Mouse (Mus musculus) kidney, postnatal 0 days (tissue): ENCODE results near the gene Klhdc4. TPM values are rescaled to one million over a fixed set of nuclear protein-coding genes. Genes with fewer than 3 reads are reported as not detected.

ENCODE experiments used
- ATAC-seq: fragments of 200-750 bp; cut with Nextera tagmentation; replicated peaks from 2 replicates; pipeline ENCODE4 v1.8.0; 2017; ENCODE audit warnings: low read depth, moderate number of reproducible peaks, moderate TSS enrichment, moderate library complexity; ENCODE audit not compliant: low FRiP score
- DNase-seq: peaks from one replicate; pipeline ENCODE4 v3.0.0-alpha.2; 2016; ENCODE audit warnings: low spot score
- H3K27ac ChIP-seq: fragments of 300-500 bp; sonication (generic); 2 replicates; pipeline ENCODE4 v1.5.1; 2014; ENCODE audit warnings: mild to moderate bottlenecking
- H3K27me3 ChIP-seq: fragments of 300-500 bp; sonication (generic); 2 replicates; pipeline ENCODE4 v1.6.1; 2014; ENCODE audit warnings: low read length, mixed read lengths; ENCODE audit not compliant: insufficient read depth
- H3K36me3 ChIP-seq: fragments of 300-500 bp; sonication (generic); 2 replicates; pipeline ENCODE4 v1.6.1; 2014; ENCODE audit warnings: low read length, mixed read lengths; ENCODE audit not compliant: insufficient read depth
- H3K4me1 ChIP-seq: fragments of 300-500 bp; sonication (generic); replicated peaks from 2 replicates; pipeline ENCODE4 v1.6.1; 2014; ENCODE audit warnings: antibody characterized with exemption, low read length, mixed read lengths; ENCODE audit not compliant: insufficient read depth
- H3K4me2 ChIP-seq: fragments of 300-500 bp; sonication (generic); 2 replicates; pipeline ENCODE4 v1.6.1; 2014; ENCODE audit warnings: mild to moderate bottlenecking, low read length, moderate library complexity, mixed read lengths
- H3K4me3 ChIP-seq: fragments of 300-500 bp; sonication (generic); replicated peaks from 2 replicates; pipeline ENCODE4 v1.5.1; 2014; ENCODE audit warnings: low read depth, low read length
- H3K9ac ChIP-seq: fragments of 300-500 bp; sonication (generic); 2 replicates; pipeline ENCODE4 v1.6.1; 2014; ENCODE audit warnings: low read depth, low read length
- H3K9me3 ChIP-seq: fragments of 300-500 bp; sonication (generic); replicated peaks from 2 replicates; pipeline ENCODE4 v1.6.1; 2016; ENCODE audit warnings: low read length, inconsistent platforms, mixed read lengths
- CTCF ChIP-seq: IDR thresholded peaks from 2 replicates; pipeline ENCODE4 v1.5.1; 2016; ENCODE audit warnings: antibody characterized with exemption, low read depth, mild to moderate bottlenecking, moderate library complexity
- WGBS: fragments of 180-500 bp; shearing (Covaris S2); extraction: QIAGEN DNeasy Blood & Tissue Kit; methylation state at CpG from one replicate; pipeline ENCODE4 v1.1.7; 2014; 5-methylcytosine and 5-hydroxymethylcytosine counted together
- polyA plus RNA-seq: library from polyadenylated mRNA; unstranded; fragments of >200 nt; fragmentation: Nextera tagmentation; extraction: Ambion mirVana; gene quantifications from 2 replicates; pipeline ENCODE4 v1.2.1, GENCODE M21; 2015

Gene Klhdc4
- polyA plus RNA-seq, 1 experiment from 2014 or later: 21.2 TPM

DNA sequence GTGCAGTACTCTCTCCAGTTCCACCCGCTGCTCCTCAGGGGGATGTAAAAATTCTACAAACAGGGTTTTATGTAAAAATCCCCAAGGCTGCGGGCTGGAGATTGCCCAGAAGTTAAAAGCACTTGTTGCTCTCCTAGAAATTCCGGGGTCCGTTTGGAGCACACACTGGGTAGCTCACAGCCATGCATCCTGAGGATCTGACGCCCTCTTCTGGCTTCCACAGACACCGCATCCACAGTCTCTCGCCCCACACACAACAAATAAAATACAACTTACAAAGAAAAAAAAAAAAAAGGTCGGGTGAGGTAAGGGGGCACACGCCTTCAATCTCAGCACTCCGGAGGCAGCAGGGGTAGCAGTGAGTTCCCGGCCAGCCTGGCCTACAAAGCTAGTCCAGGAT, 21.3 kb downstream of the Klhdc4 start:
- no peak overlapping the region for H3K27ac ChIP-seq
- H3K36me3 ChIP-seq: peaks cover 25% of the 10 kb centered on the region
- WGBS: 80% methylated on average over 11 of the region's 11 CpGs
- no peak overlapping the region for H3K9ac ChIP-seq
- ATAC-seq (no peak), DNase-seq (no peak)
- H3K9me3 ChIP-seq: no peaks in the 10 kb centered on the region
- H3K27me3 ChIP-seq: no peaks in the 10 kb centered on the region
- TF ChIP-seq CTCF: peak; percentile 32; the same call in 1 of the 2 replicates
- no peak overlapping the region for H3K4me3 ChIP-seq
- H3K4me2 ChIP-seq: no peak overlapping the region
- H3K4me1 ChIP-seq: no peaks in the 10 kb centered on the region

DNA sequence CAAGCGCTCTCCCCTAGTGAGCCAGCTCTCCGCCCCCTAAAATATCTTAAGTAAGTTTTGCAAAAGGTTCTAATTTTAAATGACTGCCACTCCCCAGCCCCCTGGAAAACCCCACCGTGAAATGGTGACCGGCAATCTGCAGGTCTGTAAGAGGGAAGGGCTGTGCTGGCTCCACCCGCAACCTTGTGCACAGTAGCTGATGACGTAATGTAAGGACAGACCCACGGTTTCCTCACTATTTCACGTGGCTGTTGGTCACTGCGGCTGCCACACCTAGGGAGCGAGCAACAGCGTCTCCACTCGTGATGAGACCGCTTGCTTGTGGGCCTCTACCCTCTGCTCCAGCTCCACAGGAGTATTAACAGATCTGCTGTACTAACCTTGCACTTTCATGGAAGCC, 23.2 kb downstream of the Klhdc4 start:
- H3K9me3 ChIP-seq: no peaks in the 10 kb centered on the region
- H3K27me3 ChIP-seq: no peaks in the 10 kb centered on the region
- ATAC-seq (no peak), DNase-seq (no peak)
- no peak overlapping the region for H3K4me3 ChIP-seq
- H3K36me3 ChIP-seq: peaks cover 26% of the 10 kb centered on the region
- H3K4me2 ChIP-seq: no peak overlapping the region
- TF ChIP-seq CTCF: no peak
- H3K4me1 ChIP-seq: no peaks in the 10 kb centered on the region
- WGBS: 82% methylated on average over 13 of the region's 13 CpGs
- no peak overlapping the region for H3K27ac ChIP-seq
- H3K9ac ChIP-seq: no peak overlapping the region

DNA sequence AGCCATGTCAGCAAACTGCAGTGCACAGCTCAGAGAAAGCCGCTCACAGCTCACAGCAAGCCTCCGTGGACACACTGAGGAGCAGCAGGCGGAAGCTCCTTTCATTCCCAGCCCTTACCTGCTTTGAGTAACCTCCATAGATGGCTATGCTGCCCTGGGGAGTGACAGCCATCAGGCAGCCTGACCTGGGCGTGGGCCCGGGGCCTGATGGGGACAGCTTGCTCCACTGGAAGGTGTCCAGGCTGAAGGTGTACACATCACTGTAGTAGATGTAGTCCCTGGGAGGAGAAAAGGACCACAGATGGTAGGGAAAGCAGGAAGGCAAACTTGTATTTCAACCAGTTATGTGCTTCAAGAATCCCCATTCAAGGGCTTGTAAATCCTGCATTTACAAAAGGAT, 24.5 kb downstream of the Klhdc4 start:
- no peaks in the 10 kb centered on the region for H3K27me3 ChIP-seq
- H3K36me3 ChIP-seq: peaks cover 27% of the 10 kb centered on the region
- WGBS: 95% methylated on average over 5 of the region's 5 CpGs
- no peak overlapping the region for H3K4me3 ChIP-seq
- DNase-seq: no peak
- no peak for TF ChIP-seq CTCF
- H3K9me3 ChIP-seq: no peaks in the 10 kb centered on the region
- H3K9ac ChIP-seq: no peak overlapping the region
- no peak for ATAC-seq
- no peak overlapping the region for H3K27ac ChIP-seq
- no peaks in the 10 kb centered on the region for H3K4me1 ChIP-seq
- H3K4me2 ChIP-seq: no peak overlapping the region

DNA sequence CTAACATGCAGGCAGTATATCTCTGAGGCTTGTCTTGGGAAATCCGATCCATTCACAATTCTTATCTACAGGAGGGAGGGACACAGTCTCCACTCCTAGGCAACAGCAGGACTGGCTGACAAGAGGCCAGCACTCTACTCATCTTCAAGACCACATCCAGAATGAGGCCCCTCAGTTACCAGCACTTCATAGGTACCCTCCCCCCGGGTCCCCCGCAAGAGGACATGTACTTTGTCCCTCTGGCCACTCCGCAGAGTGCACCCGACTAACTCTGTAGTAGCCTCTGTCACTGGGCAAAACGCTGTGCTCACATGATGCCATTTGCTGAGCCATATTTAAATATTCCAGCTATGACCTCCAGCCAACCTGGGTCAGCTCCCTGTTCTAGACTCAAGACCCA, 31.0 kb downstream of the Klhdc4 start:
- Histone ChIP-seq H3K27me3 (no peaks in the 10 kb centered on the region), H3K36me3 (peaks cover 34% of the 10 kb centered on the region), H3K9ac (no peak overlapping the region), H3K27ac (no peak overlapping the region), H3K4me1 (no peaks in the 10 kb centered on the region), H3K4me2 (no peak overlapping the region), H3K9me3 (no peaks in the 10 kb centered on the region), H3K4me3 (no peak overlapping the region)
- 87% methylated on average over 6 of the region's 6 CpGs for WGBS
- TF ChIP-seq CTCF: no peak
- ATAC-seq: no peak
- no peak for DNase-seq

DNA sequence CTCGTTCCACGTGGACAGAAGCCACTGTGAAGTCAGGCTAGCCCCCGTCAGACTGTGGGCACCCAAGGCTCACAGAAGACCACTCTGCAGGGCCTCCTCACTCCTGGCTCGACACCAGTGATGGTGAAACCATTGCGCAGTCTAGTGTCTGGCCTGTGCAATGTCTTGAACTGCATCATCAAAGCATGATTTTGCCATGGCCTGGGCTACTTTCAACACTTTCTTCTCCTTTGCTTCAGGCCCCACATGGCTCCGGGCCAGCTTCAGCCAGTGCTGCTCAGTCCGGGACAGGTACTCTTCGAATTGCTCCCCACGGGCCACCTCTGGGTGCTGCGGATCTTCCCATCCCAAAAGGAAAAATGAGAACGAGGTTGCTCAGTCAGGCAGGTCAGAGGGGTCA, 33.0 kb downstream of the Klhdc4 start:
- Histone ChIP-seq H3K9ac (no peak overlapping the region), H3K4me2 (no peak overlapping the region), H3K4me1 (no peaks in the 10 kb centered on the region), H3K4me3 (no peak overlapping the region), H3K9me3 (no peaks in the 10 kb centered on the region), H3K36me3 (peaks cover 34% of the 10 kb centered on the region), H3K27ac (no peak overlapping the region), H3K27me3 (no peaks in the 10 kb centered on the region)
- no peak for TF ChIP-seq CTCF
- no peak for ATAC-seq
- 90% methylated on average over 11 of the region's 11 CpGs for WGBS
- DNase-seq: no peak

DNA sequence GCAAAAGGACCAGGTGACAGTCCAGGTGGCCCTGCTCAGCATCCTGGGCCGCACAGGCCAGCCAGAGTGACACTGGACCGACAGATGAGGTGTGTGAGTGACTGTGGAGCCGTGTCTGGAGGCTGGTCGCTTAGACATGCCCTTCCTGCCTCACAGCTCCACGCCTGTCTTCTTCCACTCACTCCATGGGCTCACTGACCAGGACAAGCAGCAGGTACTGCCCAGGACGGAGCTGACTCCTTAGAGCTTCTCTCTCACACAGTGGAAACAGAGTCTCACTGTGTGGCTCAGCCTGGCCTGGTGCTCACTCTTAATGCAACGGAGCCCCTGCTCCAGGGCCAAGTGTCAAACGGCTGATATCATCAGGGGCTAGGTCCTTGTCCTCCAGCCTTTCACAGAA, 33.9 kb downstream of the Klhdc4 start:
- 92% methylated on average over 8 of the region's 8 CpGs for WGBS
- peaks cover 30% of the 10 kb centered on the region for H3K36me3 ChIP-seq
- no peak for ATAC-seq

DNA sequence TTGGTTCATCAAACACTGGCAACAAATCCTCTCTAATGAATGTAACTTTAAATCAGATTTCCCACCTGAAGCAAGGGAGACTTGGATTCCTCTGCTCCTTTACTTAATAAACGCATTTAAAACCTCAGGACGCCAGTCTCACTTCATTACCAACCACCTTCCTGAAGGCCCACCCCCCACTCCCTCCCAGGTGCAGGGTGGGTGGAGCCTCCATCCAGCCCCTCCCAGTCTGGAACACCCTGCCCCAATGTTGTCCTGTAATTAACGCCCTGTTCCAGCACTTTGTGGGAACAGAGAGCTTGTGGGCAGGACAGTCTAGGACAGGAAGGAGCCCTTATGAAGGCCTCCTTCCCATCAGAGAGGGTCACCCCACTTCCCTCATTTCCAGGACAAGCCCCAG, 35.2 kb downstream of the Klhdc4 start:
- no peak for ATAC-seq
- TF ChIP-seq CTCF: no peak
- Histone ChIP-seq H3K4me2 (no peak overlapping the region), H3K4me3 (no peak overlapping the region), H3K9ac (no peak overlapping the region), H3K4me1 (no peaks in the 10 kb centered on the region), H3K36me3 (peaks cover 27% of the 10 kb centered on the region), H3K27me3 (no peaks in the 10 kb centered on the region), H3K9me3 (no peaks in the 10 kb centered on the region), H3K27ac (no peak overlapping the region)
- 45% methylated on average over 3 of the region's 3 CpGs for WGBS
- no peak for DNase-seq

More for the DNA sequence above, 33.9 kb downstream of the Klhdc4 start:
- Histone ChIP-seq H3K4me3 (no peak overlapping the region), H3K4me2 (no peak overlapping the region), H3K4me1 (no peaks in the 10 kb centered on the region), H3K27me3 (no peaks in the 10 kb centered on the region), H3K9ac (no peak overlapping the region), H3K9me3 (no peaks in the 10 kb centered on the region), H3K27ac (no peak overlapping the region)
- no peak for TF ChIP-seq CTCF
- no peak for DNase-seq
